Mouse (Mus musculus) erythroid progenitor cell, adult 5-6 weeks (primary cell): ENCODE results near the gene Them4. TPM values are rescaled to one million over a fixed set of nuclear protein-coding genes. Genes with fewer than 3 reads are reported as not detected.

ENCODE experiments used
- ATAC-seq: replicated peaks from 2 replicates; pipeline ENCODE4 v1.8.0; 2016; ENCODE audit warnings: moderate number of reproducible peaks, mild to moderate bottlenecking, moderate TSS enrichment, inconsistent platforms; ENCODE audit not compliant: poor library complexity, low FRiP score, severe bottlenecking
- total RNA-seq, 2 experiments: library from RNA; stranded (forward) in 1 of 2; stranded (reverse) in 1 of 2; fragments of 150-400 nt in 1 of 2; fragments of 186-747, 209-891 nt in 1 of 2; gene quantifications; 2 replicates each; pipeline versions ENCODE4 v1.2.3 to v1.2.4; 2015 to 2017; ENCODE audit warnings: low replicate concordance in 2 of 2

The Them4 gene
- total RNA-seq, 2 experiments from 2014 or later = not detected

DNA sequence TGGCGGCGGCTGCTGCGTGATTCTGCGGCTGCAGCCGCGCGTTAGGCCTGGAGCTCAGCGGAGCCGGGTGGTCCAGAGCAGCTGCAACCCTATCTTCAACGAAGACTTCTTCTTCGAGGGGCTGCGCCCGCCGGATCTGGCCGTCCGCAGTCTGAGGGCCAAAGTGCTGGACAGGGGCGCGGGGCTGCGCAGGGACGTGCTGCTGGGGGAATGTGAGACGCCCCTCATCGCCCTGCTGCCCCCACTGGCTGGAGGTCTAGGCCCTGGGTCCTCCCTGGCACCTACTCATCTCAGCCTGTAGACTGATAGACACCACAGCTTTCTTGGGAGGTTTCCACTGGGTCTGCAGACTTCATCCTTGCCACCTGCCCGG lies 54.3 kb downstream of the Them4 start:
- no peak for ATAC-seq

GRCm38 (mm10) chr3:94366761-94367160 lies 56.9 kb downstream of the Them4 start:
- 0 out of 2 replicates have a peak, but pooled peaks have one; percentile 62 for ATAC-seq

GRCm38 (mm10) chr3:94367511-94367910 lies 57.6 kb downstream of the Them4 start:
- ATAC-seq = no peak

DNA sequence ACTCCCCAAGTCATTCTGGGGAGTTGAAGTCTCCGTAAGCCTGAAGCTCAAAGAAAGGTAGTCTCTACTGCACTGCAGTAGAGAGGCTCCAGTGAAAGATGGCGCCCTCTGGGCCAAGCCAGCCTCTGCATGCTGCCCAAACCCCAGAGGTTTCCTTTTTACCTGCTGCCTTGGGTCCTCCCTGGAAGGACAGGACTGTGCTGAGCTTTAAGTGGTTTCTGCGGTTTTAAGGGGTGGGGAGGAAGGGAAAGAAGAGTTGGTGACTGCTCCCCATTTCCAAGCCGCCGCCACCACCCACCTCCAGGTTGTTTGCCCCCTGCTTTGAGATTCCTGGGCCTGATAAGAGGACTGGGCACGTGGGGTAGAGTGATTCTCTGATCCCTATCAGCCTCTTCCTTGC lies 58.7 kb downstream of the Them4 start:
- ATAC-seq = no peak

DNA sequence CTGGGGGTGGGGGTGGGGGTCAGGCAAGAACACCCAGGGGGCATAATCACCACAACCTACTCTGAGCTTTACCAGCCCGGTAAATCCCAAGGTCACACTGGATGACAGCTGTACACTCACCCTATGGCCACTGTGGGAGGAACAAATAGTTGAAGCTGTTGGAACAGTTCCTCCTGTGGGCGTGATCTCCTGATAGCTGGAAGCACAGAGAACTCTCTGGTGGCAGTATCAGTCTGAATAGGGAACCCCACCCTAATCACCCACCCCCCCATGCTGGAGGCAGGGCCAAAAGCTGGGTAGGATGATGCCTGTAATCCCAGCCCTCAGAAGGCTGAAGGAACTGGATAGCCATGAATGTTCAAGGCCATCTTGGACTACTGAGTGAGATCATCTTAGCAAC lies 59.8 kb downstream of the Them4 start:
- no peak for ATAC-seq

GRCm38 (mm10) chr3:94371637-94372036 lies 61.7 kb downstream of the Them4 start:
- no peak for ATAC-seq

- ATAC-seq = no peak
Measured at GRCm38 (mm10) chr3:94372038-94372437, 62.1 kb downstream of the Them4 start.

GRCm38 (mm10) chr3:94372641-94373040 lies 62.8 kb downstream of the Them4 start, which contains the start of gene Rorc:
Rorc (plus strand) TSS chr3:94372794.
- no peak for ATAC-seq

GRCm38 (mm10) chr3:94373090-94373489 lies 63.2 kb downstream of the Them4 start:
- ATAC-seq = no peak

- no peak for ATAC-seq
Measured at GRCm38 (mm10) chr3:94373597-94374011, 63.7 kb downstream of the Them4 start.

GRCm38 (mm10) chr3:94374636-94375035 lies 64.7 kb downstream of the Them4 start:
- no peak for ATAC-seq

DNA sequence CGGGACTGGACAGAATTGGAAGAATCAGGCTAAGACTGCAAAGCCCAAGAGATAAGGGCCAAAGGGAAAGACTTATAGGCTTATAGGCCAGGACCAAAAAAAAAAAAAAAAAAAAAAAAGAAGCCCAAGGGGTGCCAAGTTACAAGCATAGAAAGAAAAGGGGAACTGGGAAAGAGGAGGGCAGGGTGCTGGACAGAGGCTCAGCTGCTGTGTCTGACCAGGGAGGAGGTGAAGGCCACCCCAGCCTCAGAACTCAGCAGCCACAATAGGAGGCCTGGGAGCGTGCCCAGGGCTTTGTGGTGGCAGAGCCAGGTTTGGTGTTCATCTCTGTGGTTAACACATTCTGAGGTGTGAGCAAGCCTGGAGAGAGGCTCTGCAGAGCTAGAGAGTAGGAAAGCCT lies 65.3 kb downstream of the Them4 start:
- no peak for ATAC-seq

GRCm38 (mm10) chr3:94375861-94376260 lies 66.0 kb downstream of the Them4 start:
- ATAC-seq = no peak

GRCm38 (mm10) chr3:94377028-94377923 lies 67.4 kb downstream of the Them4 start:
- no peak for ATAC-seq

- ATAC-seq = no peak
Measured at GRCm38 (mm10) chr3:94379831-94380510, 70.1 kb downstream of the Them4 start.

Other genes starting within 250 kb of the Them4 start
- gene Gm10697, start 237.4 kb upstream of the Them4 start, total RNA-seq (2015; ENCODE audit: low replicate concordance) = not detected in 2 replicates
- not detected in 2 replicates for gene Gm10697, start 237.4 kb upstream of the Them4 start, total RNA-seq (2017; ENCODE audit: low replicate concordance)
- not detected in 2 replicates for gene Gm10696, start 131.9 kb upstream of the Them4 start, total RNA-seq (2015; ENCODE audit: low replicate concordance)
- not detected in 2 replicates for gene Gm10696, start 131.9 kb upstream of the Them4 start, total RNA-seq (2017; ENCODE audit: low replicate concordance)
- not detected in 2 replicates for gene Gm5286, start 113.4 kb upstream of the Them4 start, total RNA-seq (2015; ENCODE audit: low replicate concordance)
- not detected in 2 replicates for gene Gm5286, start 113.4 kb upstream of the Them4 start, total RNA-seq (2017; ENCODE audit: low replicate concordance)
- gene Gm4778, start 46.1 kb upstream of the Them4 start, total RNA-seq (2015; ENCODE audit: low replicate concordance) = not detected in 2 replicates
- not detected in 2 replicates for gene Gm4778, start 46.1 kb upstream of the Them4 start, total RNA-seq (2017; ENCODE audit: low replicate concordance)
- not detected in 2 replicates for gene Them5, start 32.0 kb downstream of the Them4 start, total RNA-seq (2015; ENCODE audit: low replicate concordance)
- gene Them5, start 32.0 kb downstream of the Them4 start, total RNA-seq (2017; ENCODE audit: low replicate concordance) = not detected in 2 replicates
- not detected in 2 replicates for gene C2cd4d, start 52.3 kb downstream of the Them4 start, total RNA-seq (2015; ENCODE audit: low replicate concordance)
- not detected in 2 replicates for gene C2cd4d, start 52.3 kb downstream of the Them4 start, total RNA-seq (2017; ENCODE audit: low replicate concordance)
- gene Rorc, start 62.7 kb downstream of the Them4 start, total RNA-seq (2015; ENCODE audit: low replicate concordance) = 2.2 TPM in 1 of 2 replicates, not detected in the other
- gene Rorc, start 62.7 kb downstream of the Them4 start, total RNA-seq (2017; ENCODE audit: low replicate concordance) = not detected in 2 replicates
- gene Lingo4, start 88.4 kb downstream of the Them4 start, total RNA-seq (2015; ENCODE audit: low replicate concordance) = not detected in 2 replicates
- not detected in 2 replicates for gene Lingo4, start 88.4 kb downstream of the Them4 start, total RNA-seq (2017; ENCODE audit: low replicate concordance)
- 10.1 TPM in 1 of 2 replicates, not detected in the other for gene Tdrkh, start 103.2 kb downstream of the Them4 start, total RNA-seq (2015; ENCODE audit: low replicate concordance)
- 0.51 TPM in 1 of 2 replicates, not detected in the other for gene Tdrkh, start 103.2 kb downstream of the Them4 start, total RNA-seq (2017; ENCODE audit: low replicate concordance)
- gene Mrpl9, start 133.2 kb downstream of the Them4 start, total RNA-seq (2015; ENCODE audit: low replicate concordance) = 15.5 and 19.5 TPM in 2 replicates
- gene Mrpl9, start 133.2 kb downstream of the Them4 start, total RNA-seq (2017; ENCODE audit: low replicate concordance) = 17.7 and 27.5 TPM in 2 replicates
- 0.84 TPM in 1 of 2 replicates, not detected in the other for gene Oaz3, start 133.8 kb downstream of the Them4 start, total RNA-seq (2015; ENCODE audit: low replicate concordance)
- gene Oaz3, start 133.8 kb downstream of the Them4 start, total RNA-seq (2017; ENCODE audit: low replicate concordance) = not detected in 2 replicates
- not detected in 2 replicates for gene Celf3, start 168.2 kb downstream of the Them4 start, total RNA-seq (2015; ENCODE audit: low replicate concordance)
- gene Celf3, start 168.2 kb downstream of the Them4 start, total RNA-seq (2017; ENCODE audit: low replicate concordance) = not detected in 2 replicates
- not detected in 2 replicates for gene Riiad1, start 170.3 kb downstream of the Them4 start, total RNA-seq (2015; ENCODE audit: low replicate concordance)
- gene Riiad1, start 170.3 kb downstream of the Them4 start, total RNA-seq (2017; ENCODE audit: low replicate concordance) = not detected in 2 replicates